Mouse (Mus musculus) heart, embryonic 10.5 days (tissue): ENCODE results near the gene Apod. TPM values are rescaled to one million over a fixed set of nuclear protein-coding genes. Genes with fewer than 3 reads are reported as not detected.

ENCODE experiments used
- DNase-seq: peaks from one replicate; pipeline ENCODE4 v3.0.0-alpha.2; 2017; ENCODE audit warnings: low spot score
- H3K27ac ChIP-seq: fragments of 300-500 bp; sonication (generic); 2 replicates; pipeline ENCODE4 v1.5.1; 2016; ENCODE audit warnings: mild to moderate bottlenecking
- H3K27me3 ChIP-seq: fragments of 300-500 bp; sonication (generic); 2 replicates; pipeline ENCODE4 v1.6.1; 2016; ENCODE audit warnings: mild to moderate bottlenecking; ENCODE audit not compliant: poor library complexity, insufficient read depth, severe bottlenecking
- H3K36me3 ChIP-seq: fragments of 300-500 bp; sonication (generic); 2 replicates; pipeline ENCODE4 v1.6.1; 2016; ENCODE audit warnings: mild to moderate bottlenecking, moderate library complexity
- H3K4me1 ChIP-seq: fragments of 300-500 bp; sonication (generic); 2 replicates; pipeline ENCODE4 v1.6.1; 2016; ENCODE audit warnings: mild to moderate bottlenecking
- H3K4me3 ChIP-seq: fragments of 300-500 bp; sonication (generic); 2 replicates; pipeline ENCODE4 v1.5.1; 2016; ENCODE audit warnings: mild to moderate bottlenecking, moderate library complexity
- H3K9me3 ChIP-seq: fragments of 300-500 bp; sonication (generic); 2 replicates; pipeline ENCODE4 v1.6.1; 2016; ENCODE audit warnings: mild to moderate bottlenecking, moderate library complexity
- whole genome bisulfite sequencing: fragments of 180-500 bp; shearing (Covaris S2); methylation state at CpG from one replicate; pipeline ENCODE4 v1.1.7; 2016; 5-methylcytosine and 5-hydroxymethylcytosine counted together
- microRNA-seq: library from miRNA; unstranded; fragments of <30 nt; microRNA quantifications from one replicate; pipeline ENCODE4, GENCODE M21; 2017
- polyA plus RNA-seq: library from polyadenylated mRNA; unstranded; fragments of >200 nt; fragmentation: Nextera tagmentation; extraction: Ambion mirVana; gene quantifications from 2 replicates; pipeline ENCODE4 v1.2.1, GENCODE M21; 2016

The Apod gene
- polyA plus RNA-seq, 1 experiment from 2014 or later = not detected

GRCm38 (mm10) chr16:31266692-31267091 lies 47.9 kb downstream of the Apod start:
- 71% methylated on average over 2 of the region's 2 CpGs for WGBS
- Histone ChIP-seq H3K4me3 (no peak overlapping the region), H3K4me1 (no peaks in the 10 kb centered on the region), H3K27ac (no peak overlapping the region), H3K27me3 (no peaks in the 10 kb centered on the region), H3K36me3 (peaks cover 27% of the 10 kb centered on the region), H3K9me3 (no peaks in the 10 kb centered on the region)
- DNase-seq = no peak

- no peak for DNase-seq
- Histone ChIP-seq H3K4me3 (no peak overlapping the region), H3K27ac (no peak overlapping the region), H3K27me3 (no peaks in the 10 kb centered on the region), H3K9me3 (no peaks in the 10 kb centered on the region), H3K36me3 (peaks cover 66% of the 10 kb centered on the region), H3K4me1 (no peaks in the 10 kb centered on the region)
- 90% methylated on average over 2 of the region's 2 CpGs for WGBS
Observed at GRCm38 (mm10) chr16:31256151-31256550, 58.5 kb downstream of the Apod start.

- no peak overlapping the region for H3K27ac ChIP-seq
- no peaks in the 10 kb centered on the region for H3K27me3 ChIP-seq
- no peak overlapping the region for H3K4me3 ChIP-seq
- no peaks in the 10 kb centered on the region for H3K9me3 ChIP-seq
- H3K4me1 ChIP-seq = no peaks in the 10 kb centered on the region
- no peak for DNase-seq
- 85% methylated on average over 3 of the region's 3 CpGs for WGBS
- peaks cover 63% of the 10 kb centered on the region for H3K36me3 ChIP-seq
Observed at GRCm38 (mm10) chr16:31255685-31256084, 58.9 kb downstream of the Apod start.

- H3K4me1 ChIP-seq = no peaks in the 10 kb centered on the region
- DNase-seq = no peak
- 89% methylated on average over 3 of the region's 3 CpGs for WGBS
- H3K27ac ChIP-seq = no peak overlapping the region
- H3K4me3 ChIP-seq = no peak overlapping the region
- H3K9me3 ChIP-seq = no peaks in the 10 kb centered on the region
- H3K36me3 ChIP-seq = peaks cover 11% of the 10 kb centered on the region
- H3K27me3 ChIP-seq = no peaks in the 10 kb centered on the region
Observed at GRCm38 (mm10) chr16:31249401-31249800, 65.2 kb downstream of the Apod start.

GRCm38 (mm10) chr16:31248717-31249116 lies 65.9 kb downstream of the Apod start:
- DNase-seq = no peak
- H3K4me3 ChIP-seq = no peak overlapping the region
- no peaks in the 10 kb centered on the region for H3K27me3 ChIP-seq
- H3K4me1 ChIP-seq = no peaks in the 10 kb centered on the region
- no peaks in the 10 kb centered on the region for H3K9me3 ChIP-seq
- no peak overlapping the region for H3K27ac ChIP-seq
- WGBS = 88% methylated on average over 13 of the region's 13 CpGs
- H3K36me3 ChIP-seq = peaks cover 11% of the 10 kb centered on the region

GRCm38 (mm10) chr16:31247442-31247841 lies 67.2 kb downstream of the Apod start:
- no peak for DNase-seq
- no peak overlapping the region for H3K27ac ChIP-seq
- H3K9me3 ChIP-seq = no peaks in the 10 kb centered on the region
- H3K4me3 ChIP-seq = no peak overlapping the region
- peaks cover 7% of the 10 kb centered on the region for H3K36me3 ChIP-seq
- WGBS = 76% methylated on average over 7 of the region's 7 CpGs
- no peaks in the 10 kb centered on the region for H3K27me3 ChIP-seq
- H3K4me1 ChIP-seq = no peaks in the 10 kb centered on the region

Small RNAs within 50 kb of the gene (microRNA-seq; reads per million reads assigned to microRNA genes)
- not detected for gene Gm27415

Other genes starting within 250 kb of the Apod start
- 11.8 and 15.0 TPM in 2 replicates for gene Xxylt1, start 233.4 kb downstream of the Apod start, polyA plus RNA-seq
- gene Acap2, start 113.6 kb downstream of the Apod start, polyA plus RNA-seq = 15.5 and 16.4 TPM in 2 replicates
- gene Ppp1r2, start 39.5 kb downstream of the Apod start, polyA plus RNA-seq = 85.0 and 95.4 TPM in 2 replicates
- gene Bdh1, start 107.5 kb upstream of the Apod start, polyA plus RNA-seq = 10.7 and 13.8 TPM in 2 replicates